Mouse (Mus musculus): ENCODE measurements at regions not wholly inside any gene's neighbourhood (a gene's known extent, or its start where the extent isn't known, plus 50 kb on each side); places are given as distances from the start of the nearest gene placed in this dataset.

DNA sequence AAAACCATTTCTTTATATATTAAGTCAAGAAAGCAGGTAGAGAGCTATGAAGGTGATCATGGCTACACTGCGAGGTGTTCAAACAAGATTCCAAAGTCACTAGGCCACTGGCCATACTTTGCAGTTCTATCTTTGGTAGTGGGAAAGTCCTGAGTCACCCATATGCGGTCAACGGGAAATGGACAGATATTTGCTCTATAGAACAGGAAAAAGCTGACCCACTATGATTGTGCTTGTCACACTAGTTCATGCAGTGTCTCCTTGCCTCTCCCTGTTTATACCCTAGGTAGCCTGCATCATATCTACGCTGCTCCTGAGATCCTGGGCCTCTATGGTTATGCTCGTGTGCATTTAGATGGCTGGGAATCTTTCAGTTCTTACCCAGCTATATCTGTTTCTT, 188.9 kb upstream of the Pfkp start:
- TF ChIP-seq EP300 (IDR thresholded peaks at IDR 0.05; ENCODE audit: low read depth in 1 of 2, low read length in 2 of 2), result no peak
- TF ChIP-seq CTCF (IDR thresholded peaks at IDR 0.05 in 2 of 3, conservative IDR thresholded peaks at IDR 0.05 in 1 of 3; ENCODE audit: control insufficient read depth in 1 of 3, insufficient read depth in 1 of 3, low read depth in 2 of 3, low read length in 3 of 3, poor library complexity in 1 of 3, severe bottlenecking in 1 of 3), result no peak
- no peak for TF ChIP-seq MXI1 (IDR thresholded peaks at IDR 0.05; ENCODE audit: low read depth, low read length)
- TF ChIP-seq ZNF384 (IDR thresholded peaks at IDR 0.05; ENCODE audit: low read depth, low read length), result no peak
- no peak for TF ChIP-seq MYC (IDR thresholded peaks at IDR 0.05; ENCODE audit: low read depth, low read length)
- TF ChIP-seq SIN3A (IDR thresholded peaks at IDR 0.05; ENCODE audit: low read length), result no peak
- no peak for TF ChIP-seq MEF2A (IDR thresholded peaks at IDR 0.05; ENCODE audit: extremely low read depth, insufficient replicate concordance, low read depth, low read length, poor library complexity, severe bottlenecking)
- no peak for TF ChIP-seq POLR2A (IDR thresholded peaks at IDR 0.05; ENCODE audit: control insufficient read depth in 1 of 2, insufficient read depth in 1 of 2, low read depth in 1 of 2, low read length in 2 of 2, poor library complexity in 1 of 2)
- TF ChIP-seq POLR2AphosphoS5 (IDR thresholded peaks at IDR 0.05; ENCODE audit: borderline replicate concordance, low read depth, low read length), result no peak
- no peak for TF ChIP-seq USF2 (IDR thresholded peaks at IDR 0.05; ENCODE audit: borderline replicate concordance in 1 of 2, insufficient read depth in 1 of 2, low read depth in 1 of 2, low read length in 2 of 2)
- TF ChIP-seq GATA1 (IDR thresholded peaks at IDR 0.05; ENCODE audit: low read depth, low read length), result no peak
